Comparison of ENCODE assay signal across 8 mouse cellular contexts in the genomic region with DNA sequence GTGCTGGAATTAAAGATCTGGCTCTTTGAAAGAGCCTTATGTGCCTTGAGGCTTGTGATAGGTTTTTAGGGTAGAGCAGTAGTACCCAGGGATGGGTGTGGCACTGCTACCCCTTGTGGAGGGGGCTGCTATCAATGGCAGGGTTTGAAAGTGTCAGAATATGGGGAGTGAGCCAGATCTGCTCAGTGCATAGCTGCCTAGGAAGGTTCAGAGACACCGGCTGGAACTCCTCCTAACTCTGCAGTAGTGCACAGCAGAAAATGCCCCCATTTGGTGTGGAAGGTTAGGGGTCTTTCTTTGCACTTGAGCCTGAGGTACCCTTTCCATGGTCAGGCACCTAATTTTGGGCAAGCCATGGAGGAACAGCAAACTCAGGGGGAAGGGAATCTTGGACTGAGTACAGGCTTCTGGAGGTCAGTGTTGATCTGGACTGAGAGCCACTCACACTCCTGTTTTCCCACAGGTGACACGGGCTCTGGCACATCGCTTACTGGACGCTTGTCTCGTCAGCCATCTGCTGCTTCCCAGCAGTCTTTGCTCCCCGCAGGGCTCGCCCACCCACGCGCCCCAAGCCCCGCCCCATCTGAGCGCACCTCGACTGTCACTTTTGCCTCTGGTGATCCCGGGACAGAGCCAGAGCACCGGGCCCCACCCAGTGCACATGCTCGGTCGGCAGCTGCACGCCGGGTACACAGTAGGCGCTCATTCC. TPM values are rescaled to one million over a fixed set of nuclear protein-coding genes. Genes with fewer than 3 reads are reported as not detected.
A peak's percentile ranks its signal among the peaks of the same experiment; 100 is the strongest.
DNase-seq lines count a peak whose midpoint lies in the region; ATAC-seq and TF ChIP-seq lines count a peak whose summit lies in the region.

No protein-coding gene starts in this region.

- DNase-seq in MEL-GATA-1-ER (ENCODE audit: extremely low read depth, low read depth), result peak; percentile 7
- peak; percentile 22 for DNase-seq in brain, embryonic 18.5 days (ENCODE audit: low read depth, low spot score)
- peak; percentile 33 for DNase-seq in heart, postnatal 0 days (ENCODE audit: low spot score)
- DNase-seq in layer of hippocampus, postnatal 36 days, result peak; percentile 30 to 43
- DNase-seq in lung, postnatal 25 days (ENCODE audit: low spot score), result peak; percentile 31
- peak; percentile 34 for DNase-seq in right cerebral cortex, adult 18-20 months
- DNase-seq in urinary bladder, postnatal 36 days (ENCODE audit: low spot score in 2 of 2), result peak; percentile 32 to 40

- peak overlapping the region; percentile 63 for H3K4me2 ChIP-seq in heart, postnatal 0 days (ENCODE audit: low read depth, low read length)

- H3K4me1 ChIP-seq in heart, postnatal 0 days (ENCODE audit: control insufficient read depth, insufficient read depth), result peaks cover 18% of the 10 kb centered on the region; the same call in 1 of the 2 replicates

- peak overlapping the region; percentile 36 for H3K4me3 ChIP-seq in heart, postnatal 0 days (ENCODE audit: low read depth, low read length)

- peak overlapping the region; percentile 47 for H3K9ac ChIP-seq in heart, postnatal 0 days (replicated peaks; ENCODE audit: low read depth, low read length)

- H3K9me3 ChIP-seq in heart, postnatal 0 days (replicated peaks; ENCODE audit: control insufficient read depth, low read length), result no peaks in the 10 kb centered on the region

- no peak for TF ChIP-seq CTCF in heart, postnatal 0 days (IDR thresholded peaks at IDR 0.05; ENCODE audit: low read depth)

- H3K27me3 ChIP-seq in heart, postnatal 0 days (ENCODE audit: control insufficient read depth, insufficient read depth, low read length), result no peaks in the 10 kb centered on the region

- WGBS in heart, postnatal 0 days, result 7% methylated on average over 19 of the region's 19 CpGs

- no peak overlapping the region for H3K27ac ChIP-seq in heart, postnatal 0 days (ENCODE audit: low read depth)

- peaks cover 15% of the 10 kb centered on the region for H3K36me3 ChIP-seq in heart, postnatal 0 days (replicated peaks; ENCODE audit: control insufficient read depth, insufficient read depth, low read length)

- ATAC-seq in erythroblast, adult 5-6 weeks (replicated peaks; ENCODE audit: low FRiP score, poor library complexity, severe bottlenecking), result peak; percentile 73
- peak; percentile 50 for ATAC-seq in heart, postnatal 0 days (ENCODE audit: insufficient read depth, low read depth)

- no peak for TF ChIP-seq EP300 in heart, postnatal 0 days (IDR thresholded peaks at IDR 0.05; ENCODE audit: low read depth)

RNA-seq across cellular contexts. Expression of a gene that starts 42.0 kb away (rescaled TPM):
- 2.1 and 10.4 TPM in 2 replicates for total RNA-seq in erythroblast, adult 5-6 weeks (2015; ENCODE audit: low replicate concordance)
- total RNA-seq in erythroblast, adult 5-6 weeks (2017; ENCODE audit: low replicate concordance), result 12.4 and 18.0 TPM in 2 replicates
- 47.0 and 62.8 TPM in 2 replicates for total RNA-seq in heart, postnatal 0 days (2014; rRNA removed; ENCODE audit: low replicate concordance)
- 55.5 and 57.4 TPM in 2 replicates for polyA plus RNA-seq in heart, postnatal 0 days (2015; fragmentation: Nextera tagmentation; extraction: Ambion mirVana)
- 10 to 100 TPM; 70.1 to 72.4 TPM for total RNA-seq in layer of hippocampus, postnatal 36 days (2021)

RNA-seq across cellular contexts. Expression of a gene that starts 45.2 kb away (rescaled TPM):
- total RNA-seq in erythroblast, adult 5-6 weeks (2015; ENCODE audit: low replicate concordance), result not detected in 2 replicates
- total RNA-seq in erythroblast, adult 5-6 weeks (2017; ENCODE audit: low replicate concordance), result not detected in 2 replicates
- total RNA-seq in heart, postnatal 0 days (2014; rRNA removed; ENCODE audit: low replicate concordance), result 1.4 TPM in 1 of 2 replicates, not detected in the other
- 0.47 and 0.67 TPM in 2 replicates for polyA plus RNA-seq in heart, postnatal 0 days (2015; fragmentation: Nextera tagmentation; extraction: Ambion mirVana)
- 1 to 10 TPM; 1.1 to 1.3 TPM for total RNA-seq in layer of hippocampus, postnatal 36 days (2021)
